Mouse (Mus musculus) hindbrain, embryonic 10.5 days (tissue): ENCODE results near the gene Rab3gap1. TPM values are rescaled to one million over a fixed set of nuclear protein-coding genes. Genes with fewer than 3 reads are reported as not detected.
"Not testable (repeated sequence)": the region's sequence is repeated elsewhere in the genome, so short reads cannot be mapped to it uniquely, and the experiment has no call there.

Experiments
- DNase-seq: peaks from one replicate; pipeline ENCODE4 v3.0.0-alpha.2; 2017; ENCODE audit warnings: low spot score
- H3K27ac ChIP-seq: fragments of 300-500 bp; sonication (generic); 2 replicates; pipeline ENCODE4 v1.5.1; 2016; ENCODE audit warnings: mild to moderate bottlenecking, moderate library complexity
- H3K27me3 ChIP-seq: fragments of 300-500 bp; sonication (generic); 2 replicates; pipeline ENCODE4 v1.6.1; 2016; ENCODE audit warnings: mild to moderate bottlenecking; ENCODE audit not compliant: poor library complexity, insufficient read depth, severe bottlenecking
- H3K36me3 ChIP-seq: fragments of 300-500 bp; sonication (generic); 2 replicates; pipeline ENCODE4 v1.6.1; 2016; ENCODE audit warnings: mild to moderate bottlenecking, moderate library complexity
- H3K4me1 ChIP-seq: fragments of 300-500 bp; sonication (generic); replicated peaks from 2 replicates; pipeline ENCODE4 v1.6.1; 2016; ENCODE audit warnings: mild to moderate bottlenecking
- H3K4me3 ChIP-seq: fragments of 300-500 bp; sonication (generic); 2 replicates; pipeline ENCODE4 v1.5.1; 2016; ENCODE audit warnings: mild to moderate bottlenecking, moderate library complexity
- H3K9me3 ChIP-seq: fragments of 300-500 bp; sonication (generic); 2 replicates; pipeline ENCODE4 v1.6.1; 2016; ENCODE audit warnings: mild to moderate bottlenecking, moderate library complexity
- WGBS: fragments of 180-500 bp; shearing (Covaris S2); methylation state at CpG from one replicate; pipeline ENCODE4 v1.1.7; 2016; 5-methylcytosine and 5-hydroxymethylcytosine counted together
- polyA plus RNA-seq: library from polyadenylated mRNA; unstranded; fragments of >200 nt; fragmentation: Nextera tagmentation; extraction: Ambion mirVana; gene quantifications from 2 replicates; pipeline ENCODE4 v1.2.1, GENCODE M21; 2016

Gene Rab3gap1
- polyA plus RNA-seq, 1 experiment from 2014 or later, result 15.0 TPM

- WGBS, result 94% methylated on average over 10 of the region's 10 CpGs
- Histone ChIP-seq H3K4me1 (no peaks in the 10 kb centered on the region), H3K36me3 (peaks cover 79% of the 10 kb centered on the region), H3K9me3 (peaks cover 9% of the 10 kb centered on the region), H3K4me3 (no peak overlapping the region), H3K27ac (no peak overlapping the region), H3K27me3 (no peaks in the 10 kb centered on the region)
- DNase-seq, result no peak
Observed at GRCm38 (mm10) chr1:127942231-127942630, 73.7 kb downstream of the Rab3gap1 start.

DNA sequence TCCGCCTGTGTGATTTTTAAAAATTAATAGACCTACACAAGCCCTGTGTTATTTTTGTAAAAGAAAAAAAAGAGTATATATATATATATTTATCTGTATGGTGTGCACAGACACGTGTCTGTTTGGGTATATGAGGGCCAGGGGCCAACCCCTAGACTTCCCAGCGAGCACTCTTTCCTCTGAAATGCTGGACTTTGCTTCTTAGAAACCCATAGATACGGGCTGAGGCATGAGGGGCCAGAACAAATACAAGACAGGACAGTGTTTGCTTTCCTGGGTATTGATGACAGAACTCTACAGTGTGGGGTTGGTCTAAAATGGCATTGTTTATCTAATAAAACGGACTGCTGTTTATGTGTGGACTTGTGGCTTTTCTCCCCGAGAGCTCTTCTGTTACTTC lies 74.9 kb downstream of the Rab3gap1 start:
- Histone ChIP-seq H3K27ac (no peak overlapping the region), H3K4me3 (no peak overlapping the region), H3K9me3 (peaks cover 13% of the 10 kb centered on the region), H3K4me1 (no peaks in the 10 kb centered on the region), H3K36me3 (peaks cover 77% of the 10 kb centered on the region), H3K27me3 (no peaks in the 10 kb centered on the region)
- no peak for DNase-seq
- WGBS, result 84% methylated on average over 6 of the region's 6 CpGs

- no peak for DNase-seq
- Histone ChIP-seq H3K9me3 (0 out of 2 replicates have a peak, but pooled peaks cover 5% of the 10 kb centered on the region), H3K27ac (no peak overlapping the region), H3K4me3 (no peak overlapping the region), H3K4me1 (no peaks in the 10 kb centered on the region), H3K27me3 (no peaks in the 10 kb centered on the region), H3K36me3 (peaks cover 59% of the 10 kb centered on the region)
- WGBS, result 90% methylated on average over 3 of the region's 3 CpGs
Observed at GRCm38 (mm10) chr1:127945696-127946575, 77.4 kb downstream of the Rab3gap1 start.

DNA sequence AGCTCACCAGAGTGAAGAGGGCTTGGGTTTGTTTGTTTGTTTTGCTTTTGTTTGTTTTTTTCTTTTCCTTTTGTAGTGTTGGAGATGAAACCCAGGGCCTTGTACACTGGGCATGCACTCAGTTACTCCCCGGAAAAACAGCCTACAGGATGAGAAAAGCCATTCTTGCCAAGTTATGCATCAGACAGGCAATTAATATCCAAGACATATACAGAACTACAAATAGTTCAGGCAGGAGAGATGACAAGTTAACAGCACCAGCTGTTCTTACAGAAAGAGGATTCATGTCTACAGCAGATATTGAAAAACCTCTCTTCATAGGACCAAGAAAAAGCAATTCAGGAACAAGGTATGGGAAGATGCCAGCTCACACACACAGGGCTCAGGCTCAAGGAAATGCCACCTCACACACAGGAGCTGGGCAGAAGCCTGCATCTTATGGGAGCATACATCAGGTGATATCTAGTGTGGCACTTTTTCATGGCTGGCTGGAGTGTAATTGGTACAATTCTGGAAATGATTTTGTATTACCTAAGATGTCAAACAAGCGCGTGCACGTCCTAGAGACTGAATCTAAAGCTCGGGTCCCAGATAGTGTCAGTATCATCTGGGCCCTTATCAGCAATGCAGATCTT lies 78.2 kb downstream of the Rab3gap1 start:
- Histone ChIP-seq H3K27ac (no peak overlapping the region), H3K27me3 (no peaks in the 10 kb centered on the region), H3K36me3 (peaks cover 56% of the 10 kb centered on the region), H3K4me3 (no peak overlapping the region), H3K4me1 (no peaks in the 10 kb centered on the region), H3K9me3 (0 out of 2 replicates have a peak, but pooled peaks cover 5% of the 10 kb centered on the region)
- WGBS, result 89% methylated on average over 5 of the region's 5 CpGs
- no peak for DNase-seq

DNA sequence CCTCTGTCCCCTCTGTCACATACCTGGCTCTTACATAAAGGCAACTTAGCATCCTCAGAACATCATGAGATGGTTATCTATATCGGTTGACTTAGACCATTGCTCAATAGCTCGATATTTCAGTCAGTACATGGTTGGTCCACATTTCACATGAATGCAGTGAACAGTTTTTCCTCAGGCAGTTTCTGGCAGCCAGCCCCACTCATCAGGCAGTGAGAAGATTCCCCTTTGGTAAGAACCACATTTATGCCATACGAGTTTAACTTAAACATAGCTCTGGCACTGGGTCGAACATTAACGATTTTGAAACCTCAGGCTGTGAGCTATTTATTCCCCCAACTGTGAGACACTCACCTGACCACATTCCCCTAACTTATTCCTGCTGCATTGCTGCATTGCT lies 80.2 kb downstream of the Rab3gap1 start:
- Histone ChIP-seq H3K27me3 (no peaks in the 10 kb centered on the region), H3K4me1 (no peaks in the 10 kb centered on the region), H3K27ac (no peak overlapping the region), H3K4me3 (no peak overlapping the region), H3K9me3 (0 out of 2 replicates have a peak, but pooled peaks cover 5% of the 10 kb centered on the region), H3K36me3 (peaks cover 56% of the 10 kb centered on the region)
- DNase-seq, result no peak
- 93% methylated on average over 5 of the region's 5 CpGs for WGBS

DNA sequence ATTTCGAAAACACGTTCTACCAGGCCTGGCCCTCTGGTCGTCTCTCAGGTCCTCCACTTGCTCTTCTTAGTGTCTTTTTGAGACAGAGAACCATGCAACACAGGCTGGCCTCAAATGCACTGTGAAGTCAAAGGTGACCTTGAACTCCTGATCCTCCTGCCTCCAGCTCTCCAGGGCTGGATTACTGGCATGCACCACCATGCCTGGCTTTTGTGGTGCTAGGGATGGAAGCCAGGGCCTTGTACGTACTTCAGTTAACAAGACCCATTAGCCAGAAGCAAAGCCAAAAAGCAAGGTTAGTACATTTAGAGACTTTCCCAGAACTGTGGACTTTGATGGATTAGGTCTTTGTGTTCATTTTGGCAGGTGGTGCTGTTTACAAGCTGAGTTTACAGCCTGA lies 83.7 kb downstream of the Rab3gap1 start:
- Histone ChIP-seq H3K36me3 (peaks cover 54% of the 10 kb centered on the region), H3K27me3 (no peaks in the 10 kb centered on the region), H3K4me3 (no peak overlapping the region), H3K9me3 (0 out of 2 replicates have a peak, but pooled peaks cover 5% of the 10 kb centered on the region), H3K27ac (no peak overlapping the region), H3K4me1 (no peaks in the 10 kb centered on the region)
- 95% methylated on average over 4 of the region's 4 CpGs for WGBS
- DNase-seq, result no peak

GRCm38 (mm10) chr1:127954198-127954597 lies 85.6 kb downstream of the Rab3gap1 start:
- not testable (repeated sequence) for H3K27ac ChIP-seq, H3K4me1 ChIP-seq, DNase-seq, H3K4me3 ChIP-seq, H3K9me3 ChIP-seq, H3K27me3 ChIP-seq
- H3K36me3 ChIP-seq, result peaks cover 45% of the 10 kb centered on the region
- 86% methylated on average over 4 of the region's 4 CpGs for WGBS

GRCm38 (mm10) chr1:127954800-127955199 lies 86.2 kb downstream of the Rab3gap1 start:
- Histone ChIP-seq H3K4me3 (no peak overlapping the region), H3K27me3 (no peaks in the 10 kb centered on the region), H3K4me1 (peaks cover 14% of the 10 kb centered on the region), H3K9me3 (no peaks in the 10 kb centered on the region), H3K36me3 (peaks cover 47% of the 10 kb centered on the region), H3K27ac (no peak overlapping the region)
- 81% methylated on average over 4 of the region's 4 CpGs for WGBS
- DNase-seq, result no peak

GRCm38 (mm10) chr1:127956524-127956923 lies 88.0 kb downstream of the Rab3gap1 start:
- H3K9me3 ChIP-seq, result no peaks in the 10 kb centered on the region
- peaks cover 57% of the 10 kb centered on the region for H3K36me3 ChIP-seq
- DNase-seq, result no peak
- H3K27me3 ChIP-seq, result no peaks in the 10 kb centered on the region
- H3K4me3 ChIP-seq, result no peak overlapping the region
- no peak overlapping the region for H3K27ac ChIP-seq
- peaks cover 16% of the 10 kb centered on the region for H3K4me1 ChIP-seq
- 91% methylated on average over 1 of the region's 1 CpGs for WGBS

- peaks cover 16% of the 10 kb centered on the region for H3K4me1 ChIP-seq
- 55% methylated on average over 5 of the region's 5 CpGs for WGBS
- no peaks in the 10 kb centered on the region for H3K27me3 ChIP-seq
- H3K27ac ChIP-seq, result peak overlapping the region; percentile 46
- H3K9me3 ChIP-seq, result no peaks in the 10 kb centered on the region
- DNase-seq, result no peak
- peaks cover 54% of the 10 kb centered on the region for H3K36me3 ChIP-seq
- no peak overlapping the region for H3K4me3 ChIP-seq
Observed at GRCm38 (mm10) chr1:127958801-127959200, 90.2 kb downstream of the Rab3gap1 start.

DNA sequence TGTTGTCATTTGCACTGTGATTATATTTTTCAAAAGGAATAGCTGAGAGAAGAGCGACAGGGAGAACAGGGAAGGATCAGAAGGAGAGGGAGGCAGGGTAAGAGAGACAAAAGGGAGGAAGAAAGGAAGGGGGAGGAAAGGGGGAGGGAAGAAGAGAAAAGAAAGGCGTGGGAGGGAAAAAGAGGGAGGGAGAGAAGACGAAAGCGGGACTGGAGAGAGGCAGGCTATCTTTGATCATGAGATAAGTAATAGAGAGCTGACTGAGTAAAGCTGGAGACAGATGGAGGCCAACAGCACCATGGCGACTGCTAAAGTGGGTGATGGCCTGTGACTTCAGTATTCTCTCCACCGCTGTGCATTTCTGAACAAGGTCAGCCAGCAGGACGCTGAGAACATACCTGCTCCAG lies 90.7 kb downstream of the Rab3gap1 start:
- Histone ChIP-seq H3K4me1 (peaks cover 16% of the 10 kb centered on the region), H3K36me3 (peaks cover 53% of the 10 kb centered on the region), H3K4me3 (no peak overlapping the region), H3K27ac (peak overlapping the region; percentile 30), H3K27me3 (no peaks in the 10 kb centered on the region), H3K9me3 (no peaks in the 10 kb centered on the region)
- 46% methylated on average over 7 of the region's 7 CpGs for WGBS
- no peak for DNase-seq

GRCm38 (mm10) chr1:127961140-127961539 lies 92.6 kb downstream of the Rab3gap1 start:
- peaks cover 51% of the 10 kb centered on the region for H3K36me3 ChIP-seq
- H3K4me3 ChIP-seq, result no peak overlapping the region
- peaks cover 16% of the 10 kb centered on the region for H3K4me1 ChIP-seq
- no peaks in the 10 kb centered on the region for H3K27me3 ChIP-seq
- H3K27ac ChIP-seq, result no peak overlapping the region
- no peaks in the 10 kb centered on the region for H3K9me3 ChIP-seq
- 92% methylated on average over 1 of the region's 1 CpGs for WGBS
- DNase-seq, result no peak

GRCm38 (mm10) chr1:127963326-127963725 lies 94.8 kb downstream of the Rab3gap1 start:
- peaks cover 16% of the 10 kb centered on the region for H3K4me1 ChIP-seq
- WGBS, result 93% methylated on average over 3 of the region's 3 CpGs
- H3K36me3 ChIP-seq, result peaks cover 41% of the 10 kb centered on the region
- H3K4me3 ChIP-seq, result no peak overlapping the region
- no peak overlapping the region for H3K27ac ChIP-seq
- no peak for DNase-seq
- H3K9me3 ChIP-seq, result no peaks in the 10 kb centered on the region
- H3K27me3 ChIP-seq, result no peaks in the 10 kb centered on the region
